Mouse (Mus musculus): Measurements from ENCODE around the gene Fga. TPM values are rescaled to one million over a fixed set of nuclear protein-coding genes. Genes with fewer than 3 reads are reported as not detected.

The Fga gene
- polyA plus RNA-seq (2014; fragmentation: Illumina TruSeq; extraction: RNeasy Lipid Tissue Mini Kit (QIAGEN cat#74804); ENCODE audit: low read depth, low replicate concordance) = 0.15 TPM

DNA sequence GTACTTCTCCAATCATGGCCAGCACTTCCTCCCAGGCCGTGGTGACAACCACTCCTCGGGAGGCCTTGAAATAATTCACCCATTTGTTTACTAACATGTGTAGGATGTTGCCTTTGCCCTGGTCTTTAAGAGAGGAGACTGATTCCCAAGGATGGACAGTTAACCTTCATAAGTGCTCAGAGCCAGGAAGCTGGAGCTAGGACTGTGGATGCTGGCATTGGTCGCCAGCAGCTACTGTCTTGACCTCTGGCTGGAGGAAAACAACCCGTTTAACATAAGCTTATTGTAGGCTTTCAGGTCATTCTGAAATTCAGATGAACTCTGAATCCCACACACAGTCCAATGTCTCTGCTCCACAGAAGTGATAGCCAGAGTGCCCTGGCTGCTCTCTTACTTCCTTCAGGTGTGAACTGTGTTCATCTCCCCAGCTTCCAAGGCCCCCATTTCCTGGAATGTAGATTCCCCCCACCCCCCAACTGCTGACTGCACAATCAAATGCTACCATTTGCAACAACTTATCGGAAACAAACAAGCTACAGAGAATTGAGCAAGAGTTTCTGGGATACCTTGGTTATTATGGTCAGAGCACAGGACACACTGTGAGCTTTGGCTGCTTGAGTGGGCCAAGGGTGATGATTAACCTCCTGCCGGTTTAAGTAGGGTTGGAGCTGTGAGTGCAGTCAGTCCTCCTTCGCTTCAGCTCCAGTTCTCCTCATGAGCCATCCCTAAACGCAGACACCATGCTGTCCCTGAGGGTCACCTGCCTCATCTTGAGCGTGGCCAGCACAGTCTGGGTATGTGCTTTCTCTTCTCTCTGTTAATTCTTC is at the start of gene Fga:
Fga (plus strand) TSS at position 602 of the 827 bp plus-strand sequence.

DNA sequence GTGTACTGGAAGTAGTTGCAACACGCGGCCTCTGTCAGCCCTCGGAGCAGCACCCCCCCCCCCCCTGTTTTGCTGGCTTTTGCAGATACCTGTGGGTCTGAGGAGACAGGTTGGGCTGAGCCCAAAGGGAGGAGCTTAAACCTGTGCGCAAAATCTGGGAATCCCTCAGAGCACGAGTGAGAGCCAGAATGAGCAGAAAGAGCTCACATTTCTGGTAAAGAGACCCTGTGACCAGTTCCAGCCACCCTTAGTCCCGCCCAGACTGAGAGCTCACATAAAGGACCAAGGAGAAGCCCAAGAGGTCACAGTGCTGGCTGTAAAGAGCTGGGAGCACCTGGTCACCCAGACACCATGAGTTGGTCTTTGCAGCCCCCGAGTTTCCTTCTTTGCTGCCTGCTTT is 18.3 kb upstream of the Fga start, which contains the start of gene Fgg:
Fgg (plus strand) TSS at position 168 of the 400 bp plus-strand sequence.

DNA sequence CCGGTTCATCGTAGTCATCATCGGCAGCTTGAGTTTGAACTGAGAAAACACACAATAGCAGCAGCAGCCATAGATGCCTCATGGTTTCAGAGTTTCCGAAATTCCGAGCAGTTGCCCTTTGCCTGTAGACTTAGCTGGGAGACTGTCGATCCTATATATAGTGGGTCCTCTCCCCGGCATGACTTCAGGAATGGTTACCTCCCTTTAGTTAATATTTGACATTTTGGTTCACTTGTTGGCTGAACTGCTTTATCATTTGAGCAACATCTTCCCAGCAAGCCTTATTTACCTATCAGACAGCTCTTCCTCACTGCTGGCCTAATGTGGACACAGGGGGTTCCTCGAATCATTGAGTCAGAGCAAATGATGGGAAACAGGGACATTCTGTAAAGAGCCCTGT is 23.8 kb downstream of the Fga start, which contains the start of gene Fgb:
Fgb (minus strand) TSS at position 184 of the 400 bp plus-strand sequence.

DNA sequence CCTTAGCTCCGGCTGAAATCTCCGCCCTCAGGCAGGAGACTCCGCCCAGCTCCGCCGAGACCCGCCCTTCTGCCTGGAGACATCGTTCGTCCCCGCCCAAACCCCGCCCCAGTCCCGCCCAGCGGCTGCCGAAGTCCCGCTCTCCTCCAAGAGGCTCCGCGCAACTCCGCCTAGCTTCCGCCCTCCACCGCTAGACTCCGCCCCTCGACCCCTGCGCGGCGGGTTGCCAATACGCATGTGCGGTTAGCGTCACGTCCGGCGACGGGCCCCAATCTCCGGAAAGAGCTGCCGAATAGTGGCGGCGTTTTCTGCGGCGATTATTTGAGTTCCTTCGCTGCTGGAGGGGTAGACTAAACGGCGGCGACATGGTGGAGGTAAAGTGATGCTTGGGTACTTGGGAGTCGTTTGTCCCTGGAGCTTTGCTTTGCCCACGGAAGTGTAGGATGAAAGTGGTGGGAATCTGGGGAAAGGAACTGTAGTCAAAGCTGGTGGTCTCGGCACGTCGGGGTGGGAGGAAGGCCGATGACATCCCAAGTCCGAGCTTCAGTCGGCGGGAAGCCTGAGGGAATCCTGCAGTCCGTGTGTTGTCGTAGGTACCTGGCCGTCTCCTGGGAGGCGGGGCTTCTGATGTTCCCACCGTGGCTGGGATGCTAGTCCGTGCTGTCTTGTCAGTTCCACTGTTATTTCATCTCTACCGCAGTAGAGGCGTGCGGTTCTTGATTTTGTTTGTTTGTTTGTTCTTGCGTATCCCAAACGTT is 29.6 kb downstream of the Fga start, which contains the start of gene Plrg1:
Plrg1 (plus strand) TSS at position 242 of the 758 bp plus-strand sequence.

Other genes with a start within 250 kb of the Fga start
- 133 TPM for gene Rbm46, start 149.6 kb upstream of the Fga start, polyA plus RNA-seq (2014; fragmentation: Illumina TruSeq; extraction: RNeasy Lipid Tissue Mini Kit (QIAGEN cat#74804); ENCODE audit: low read depth, low replicate concordance)
- 5.8 TPM for gene Lrat, start 122.1 kb upstream of the Fga start, polyA plus RNA-seq (2014; fragmentation: Illumina TruSeq; extraction: RNeasy Lipid Tissue Mini Kit (QIAGEN cat#74804); ENCODE audit: low read depth, low replicate concordance)
- gene Fgg, start 18.4 kb upstream of the Fga start, polyA plus RNA-seq (2014; fragmentation: Illumina TruSeq; extraction: RNeasy Lipid Tissue Mini Kit (QIAGEN cat#74804); ENCODE audit: low read depth, low replicate concordance) = 1.0 TPM
- 0.41 TPM for gene Fgb, start 23.8 kb downstream of the Fga start, polyA plus RNA-seq (2014; fragmentation: Illumina TruSeq; extraction: RNeasy Lipid Tissue Mini Kit (QIAGEN cat#74804); ENCODE audit: low read depth, low replicate concordance)
- 30.6 TPM for gene Plrg1, start 29.4 kb downstream of the Fga start, polyA plus RNA-seq (2014; fragmentation: Illumina TruSeq; extraction: RNeasy Lipid Tissue Mini Kit (QIAGEN cat#74804); ENCODE audit: low read depth, low replicate concordance)
- gene Dchs2, start 101.9 kb downstream of the Fga start, polyA plus RNA-seq (2014; fragmentation: Illumina TruSeq; extraction: RNeasy Lipid Tissue Mini Kit (QIAGEN cat#74804); ENCODE audit: low read depth, low replicate concordance) = not detected

Measured in testis, adult 10 weeks (tissue).